Mouse (Mus musculus): ENCODE measurements around the gene Tcf12. TPM values are rescaled to one million over a fixed set of nuclear protein-coding genes. Genes with fewer than 3 reads are reported as not detected.

Gene Tcf12
- total RNA-seq, 2 experiments from 2014 or later: 38.9 to 48.0 TPM

DNA sequence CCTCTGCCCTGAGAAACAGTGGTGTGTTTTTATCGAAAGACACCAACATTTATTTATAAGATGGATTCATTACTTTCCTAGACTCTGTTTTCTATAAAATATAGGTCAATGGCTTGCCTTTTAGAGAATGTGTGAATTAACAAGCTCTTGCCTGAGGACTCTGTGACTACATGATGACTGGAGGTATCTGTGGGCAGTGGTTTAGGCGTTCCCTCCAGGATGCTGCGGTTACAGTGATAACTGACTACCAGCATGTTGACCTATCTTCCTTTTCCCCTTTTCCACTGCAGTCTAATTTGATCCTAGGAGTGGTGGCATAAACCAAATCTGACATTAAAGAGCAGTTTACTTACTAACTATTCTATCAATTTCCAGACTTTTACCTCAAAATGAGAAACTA, 263.3 kb downstream of the Tcf12 start:
- Histone ChIP-seq H3K4me3 (no peak overlapping the region), H3K27ac (no peak overlapping the region)
- intact Hi-C loops (cut with DNase I): no loop called here
- DNase-seq (ENCODE audit: extremely low spot score in 1 of 2, low spot score in 2 of 2): no peak
- no peak for TF ChIP-seq CTCF (IDR thresholded peaks at IDR 0.05)

- DNase-seq (ENCODE audit: extremely low spot score in 1 of 2, low spot score in 2 of 2): no peak
- intact Hi-C loops (cut with DNase I): no loop called here
- TF ChIP-seq CTCF (IDR thresholded peaks at IDR 0.05): no peak
- Histone ChIP-seq H3K27ac (no peak overlapping the region), H3K4me3 (no peak overlapping the region)
These were observed 263.8 kb downstream of the Tcf12 start for GRCm38 (mm10) chr9:71847921-71848320.

GRCm38 (mm10) chr9:71841850-71842249, 269.8 kb downstream of the Tcf12 start:
- no peak for TF ChIP-seq CTCF (IDR thresholded peaks at IDR 0.05)
- no peak for DNase-seq (ENCODE audit: extremely low spot score in 1 of 2, low spot score in 2 of 2)
- intact Hi-C loops (cut with DNase I): no loop called here
- H3K27ac ChIP-seq: no peak overlapping the region
- H3K4me3 ChIP-seq: no peak overlapping the region

- DNase-seq (ENCODE audit: extremely low spot score in 1 of 2, low spot score in 2 of 2): no peak
- TF ChIP-seq CTCF (IDR thresholded peaks at IDR 0.05): no peak
- Histone ChIP-seq H3K27ac (no peak overlapping the region), H3K4me3 (no peak overlapping the region)
- intact Hi-C loops (cut with DNase I): loop anchor here (10.0 kb wide), 1 partner anchor 277 kb away; the partner anchor contains the start of gene Tcf12
These were observed 274.3 kb downstream of the Tcf12 start for GRCm38 (mm10) chr9:71837366-71837765.

- no peak for DNase-seq (ENCODE audit: extremely low spot score in 1 of 2, low spot score in 2 of 2)
- no peak overlapping the region for H3K4me3 ChIP-seq
These were observed 275.3 kb downstream of the Tcf12 start for GRCm38 (mm10) chr9:71836366-71836765.

DNA sequence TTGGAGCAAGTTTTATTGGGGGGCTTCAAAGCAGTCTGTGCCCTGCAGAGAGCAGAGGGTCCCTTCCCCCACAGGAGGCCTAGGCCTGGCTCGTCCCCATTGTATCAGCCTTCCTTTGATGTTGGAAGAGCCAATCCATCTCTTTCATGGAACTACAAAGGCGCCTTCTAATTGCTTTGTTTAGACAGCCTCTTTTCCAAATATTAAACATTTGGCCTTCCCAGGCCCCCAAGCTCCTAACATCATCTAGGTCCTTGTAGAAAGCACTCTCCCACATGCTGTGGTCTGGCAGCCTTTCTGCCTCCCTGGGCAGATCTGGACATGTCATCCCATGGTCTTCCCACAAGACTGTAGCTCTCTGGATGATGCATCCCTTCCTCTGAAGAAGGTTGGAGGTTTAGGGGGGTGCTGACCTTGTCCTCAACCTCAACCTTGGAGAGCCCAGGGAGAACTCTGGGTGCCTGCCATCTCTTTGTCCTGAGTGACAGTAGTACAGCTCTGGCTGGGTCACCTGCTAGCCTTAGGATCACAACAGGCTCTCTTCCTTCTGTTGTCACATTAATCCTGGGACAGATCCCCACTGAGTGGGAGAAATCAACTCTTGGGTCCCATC, 276.4 kb downstream of the Tcf12 start:
- Histone ChIP-seq H3K4me3 (no peak overlapping the region), H3K27ac (no peak overlapping the region)
- no peak for DNase-seq (ENCODE audit: extremely low spot score in 1 of 2, low spot score in 2 of 2)
- no peak for TF ChIP-seq CTCF (IDR thresholded peaks at IDR 0.05)
- intact Hi-C loops (cut with DNase I): loop anchor here (10.0 kb wide), 1 partner anchor 279 kb away; the partner anchor contains the start of gene Tcf12

More at GRCm38 (mm10) chr9:71836366-71836765, 275.3 kb downstream of the Tcf12 start:
- intact Hi-C loops (cut with DNase I): loop anchor here (10.0 kb wide), 1 partner anchor 278 kb away; the partner anchor contains the start of gene Tcf12
- TF ChIP-seq CTCF (IDR thresholded peaks at IDR 0.05): no peak
- no peak overlapping the region for H3K27ac ChIP-seq

DNA sequence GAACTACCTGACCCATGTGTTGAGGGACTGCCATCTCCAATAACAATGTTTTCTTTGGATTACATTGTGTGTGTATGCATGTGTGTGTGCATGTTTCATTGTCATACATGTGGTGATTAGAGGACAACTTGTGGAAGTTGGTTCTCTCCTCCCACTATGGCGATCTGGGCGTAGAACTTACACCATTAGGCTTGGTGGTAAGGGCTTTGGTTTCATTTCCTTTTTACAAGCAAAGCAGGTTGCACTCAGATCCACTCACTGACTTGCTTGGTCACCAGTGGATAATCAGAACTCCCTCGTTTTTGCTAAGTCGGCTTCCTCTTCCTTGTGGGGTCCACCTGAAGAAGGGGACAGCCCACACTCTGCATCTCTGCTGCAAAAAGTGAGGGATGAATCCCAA, 277.0 kb downstream of the Tcf12 start:
- DNase-seq (ENCODE audit: extremely low spot score in 1 of 2, low spot score in 2 of 2): no peak
- intact Hi-C loops (cut with DNase I): loop anchor here (5.0 to 10.0 kb wide), 3 partner anchors 123 to 573 kb away; partner anchors contain the start of gene Tcf12
- TF ChIP-seq CTCF (IDR thresholded peaks at IDR 0.05): no peak
- Histone ChIP-seq H3K27ac (no peak overlapping the region), H3K4me3 (no peak overlapping the region)

GRCm38 (mm10) chr9:71831756-71832699, 279.6 kb downstream of the Tcf12 start:
- Histone ChIP-seq H3K4me3 (no peak overlapping the region), H3K27ac (no peak overlapping the region)
- TF ChIP-seq CTCF (IDR thresholded peaks at IDR 0.05): peak; percentile 88
- DNase-seq (ENCODE audit: extremely low spot score in 1 of 2, low spot score in 2 of 2): peak; percentile 51 to 70
- intact Hi-C loops (cut with DNase I): loop anchor here (1.0 to 10.0 kb wide), 4 partner anchors 125 to 575 kb away; partner anchors contain the start of gene Tcf12

GRCm38 (mm10) chr9:71830994-71831393, 280.7 kb downstream of the Tcf12 start:
- Histone ChIP-seq H3K4me3 (no peak overlapping the region), H3K27ac (no peak overlapping the region)
- no peak for TF ChIP-seq CTCF (IDR thresholded peaks at IDR 0.05)
- intact Hi-C loops (cut with DNase I): loop anchor here (5.0 to 10.0 kb wide), 3 partner anchors 126 to 576 kb away; partner anchors contain the start of gene Tcf12
- DNase-seq (ENCODE audit: extremely low spot score in 1 of 2, low spot score in 2 of 2): no peak

DNA sequence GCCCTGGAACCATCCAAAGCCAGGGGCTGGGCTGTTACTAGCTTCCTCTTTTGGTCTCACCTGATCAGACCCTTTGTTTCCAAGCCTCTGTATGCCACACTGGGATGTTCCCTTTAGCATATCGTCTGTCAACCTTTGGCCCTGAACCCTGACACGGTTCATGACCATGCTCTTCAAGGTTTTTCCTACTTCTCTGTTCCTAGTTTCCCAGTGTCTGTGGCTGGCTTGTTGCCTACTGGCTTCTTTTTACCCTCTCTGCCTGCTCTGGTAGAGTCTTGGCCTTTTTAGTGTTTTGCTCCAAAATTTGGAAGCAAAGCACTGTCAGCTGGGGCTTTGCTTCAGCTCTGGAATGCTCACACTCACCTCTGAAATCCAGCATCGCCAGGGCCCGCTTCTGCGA, 281.3 kb downstream of the Tcf12 start:
- intact Hi-C loops (cut with DNase I): loop anchor here (5.0 to 10.0 kb wide), 3 partner anchors 127 to 577 kb away; partner anchors contain the start of gene Tcf12
- no peak for DNase-seq (ENCODE audit: extremely low spot score in 1 of 2, low spot score in 2 of 2)
- H3K4me3 ChIP-seq: no peak overlapping the region

DNA sequence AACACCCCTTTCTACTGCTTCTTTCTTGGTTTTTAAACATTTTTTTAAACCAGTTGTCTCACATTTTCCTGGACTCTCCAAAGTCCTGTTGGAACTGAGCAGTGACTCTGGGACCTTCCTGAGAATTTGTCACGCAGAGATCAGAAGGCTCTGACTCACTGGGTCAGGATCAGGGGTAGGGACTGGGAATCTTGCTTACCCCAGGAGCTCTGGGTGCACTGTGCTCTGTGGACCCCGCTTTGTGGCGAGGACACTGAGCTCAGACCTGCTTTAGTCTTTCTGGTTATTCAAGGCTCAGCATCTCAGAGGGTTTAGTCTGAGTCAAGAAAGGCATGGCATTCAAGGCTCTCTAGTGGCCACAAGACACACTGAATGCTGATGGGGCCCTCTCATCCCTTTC, 281.9 kb downstream of the Tcf12 start:
- Histone ChIP-seq H3K4me3 (no peak overlapping the region), H3K27ac (no peak overlapping the region)
- no peak for DNase-seq (ENCODE audit: extremely low spot score in 1 of 2, low spot score in 2 of 2)
- intact Hi-C loops (cut with DNase I): loop anchor here (5.0 to 10.0 kb wide), 3 partner anchors 128 to 578 kb away; partner anchors contain the start of gene Tcf12
- TF ChIP-seq CTCF (IDR thresholded peaks at IDR 0.05): no peak

More for the DNA sequence above, 281.3 kb downstream of the Tcf12 start:
- TF ChIP-seq CTCF (IDR thresholded peaks at IDR 0.05): no peak
- H3K27ac ChIP-seq: no peak overlapping the region

DNA sequence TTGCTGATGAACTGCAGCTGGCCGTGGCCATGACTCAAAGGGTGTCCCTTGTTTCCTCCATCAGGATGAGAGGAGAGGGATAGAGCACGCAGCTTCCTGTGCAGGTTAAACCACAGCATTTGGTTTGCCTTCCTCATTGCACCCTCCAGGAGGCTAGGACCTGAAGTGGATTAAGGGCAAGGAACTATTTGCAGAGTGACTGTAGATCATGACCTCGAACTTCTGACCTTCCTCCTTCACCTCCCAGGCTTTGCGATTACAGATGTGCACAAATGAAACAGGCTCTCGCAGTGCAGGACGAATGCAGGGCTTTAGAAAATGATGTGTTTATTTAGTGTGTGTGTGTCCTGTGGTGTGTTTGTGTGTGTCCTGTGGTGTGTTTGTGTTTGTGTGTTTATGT, 282.5 kb downstream of the Tcf12 start:
- H3K4me3 ChIP-seq: no peak overlapping the region
- DNase-seq (ENCODE audit: extremely low spot score in 1 of 2, low spot score in 2 of 2): no peak
- intact Hi-C loops (cut with DNase I): no loop called here
- no peak for TF ChIP-seq CTCF (IDR thresholded peaks at IDR 0.05)
- H3K27ac ChIP-seq: no peak overlapping the region

Measured in left cerebral cortex, adult 2 months (tissue).